Mouse (Mus musculus) gastrocnemius, adult 18-20 months (tissue): ENCODE results near the gene Ifnl2. TPM values are rescaled to one million over a fixed set of nuclear protein-coding genes. Genes with fewer than 3 reads are reported as not detected.
"Not testable (repeated sequence)": the region's sequence is repeated elsewhere in the genome, so short reads cannot be mapped to it uniquely, and the experiment has no call there.

Experiments
- DNase-seq: peaks from one replicate; pipeline ENCODE4 v3.0.0; 2021; ENCODE audit warnings: low spot score
- long read RNA-seq, 2 experiments: library from polyadenylated mRNA; stranded (forward); transcript quantifications; one replicate each; pipeline ENCODE4 v2.0.0; 2021
- total RNA-seq, 2 experiments: library from RNA; stranded (reverse); gene quantifications; 2 replicates each; pipeline ENCODE4 v1.2.3; 2021

Gene Ifnl2
- not detected for total RNA-seq
- long read RNA-seq, experiment 1: 0 reads
- long read RNA-seq, experiment 2: 0 reads

- DNase-seq: not testable (repeated sequence)
Observed at GRCm38 (mm10) chr7:28510405-28510974, at the start of gene Ifnl2. TSS of gene Ifnl2 (minus strand) at chr7:28510455.

GRCm38 (mm10) chr7:28558486-28558885, 48.2 kb upstream of the Ifnl2 start:
- peak; percentile 70 for DNase-seq

GRCm38 (mm10) chr7:28557708-28558107, 47.5 kb upstream of the Ifnl2 start:
- DNase-seq: no peak

GRCm38 (mm10) chr7:28557069-28557468, 46.8 kb upstream of the Ifnl2 start:
- no peak for DNase-seq

GRCm38 (mm10) chr7:28555939-28556535, 45.8 kb upstream of the Ifnl2 start:
- no peak for DNase-seq

- DNase-seq: no peak
Observed at GRCm38 (mm10) chr7:28553076-28553475, 42.8 kb upstream of the Ifnl2 start.

GRCm38 (mm10) chr7:28547628-28548027, 37.4 kb upstream of the Ifnl2 start:
- no peak for DNase-seq

GRCm38 (mm10) chr7:28547154-28547553, 36.9 kb upstream of the Ifnl2 start, which contains the start of gene Nccrp1:
TSS of gene Nccrp1 (minus strand) at chr7:28547254.
- no peak for DNase-seq

- DNase-seq: no peak
Observed at GRCm38 (mm10) chr7:28546649-28547048, 36.4 kb upstream of the Ifnl2 start.

GRCm38 (mm10) chr7:28545891-28546210, 35.6 kb upstream of the Ifnl2 start:
- DNase-seq: no peak

GRCm38 (mm10) chr7:28545048-28545890, 35.0 kb upstream of the Ifnl2 start:
- no peak for DNase-seq

GRCm38 (mm10) chr7:28544051-28544601, 33.9 kb upstream of the Ifnl2 start:
- no peak for DNase-seq

GRCm38 (mm10) chr7:28540526-28540925, 30.3 kb upstream of the Ifnl2 start, which contains the start of gene Sycn:
TSS of gene Sycn (plus strand) at chr7:28540885.
- DNase-seq: no peak

GRCm38 (mm10) chr7:28538886-28539285, 28.6 kb upstream of the Ifnl2 start:
- DNase-seq: not testable (repeated sequence)

GRCm38 (mm10) chr7:28532005-28532404, 21.8 kb upstream of the Ifnl2 start:
- no peak for DNase-seq

- peak; percentile 74 for DNase-seq
Observed at GRCm38 (mm10) chr7:28527922-28528719, 17.9 kb upstream of the Ifnl2 start.

GRCm38 (mm10) chr7:28522536-28522935, 12.3 kb upstream of the Ifnl2 start, which contains the start of gene Ifnl3:
TSS of gene Ifnl3 (plus strand) at chr7:28522836.
- not testable (repeated sequence) for DNase-seq

- no peak for DNase-seq
Observed at GRCm38 (mm10) chr7:28511441-28511840, 1.2 kb upstream of the Ifnl2 start.

- DNase-seq: not testable (repeated sequence)
Observed at GRCm38 (mm10) chr7:28509121-28509520, 1.1 kb downstream of the Ifnl2 start.

GRCm38 (mm10) chr7:28505585-28505984, 4.7 kb downstream of the Ifnl2 start:
- DNase-seq: no peak

GRCm38 (mm10) chr7:28495426-28495825, 14.8 kb downstream of the Ifnl2 start:
- DNase-seq: no peak
